Mouse (Mus musculus) brain, embryonic 14.5 days (tissue): Measurements from ENCODE around the gene Fam102b.

ENCODE experiments used
- CTCF ChIP-seq: fragments of 200-500 bp; IDR thresholded peaks from 2 replicates; pipeline ENCODE4 v1.5.1; 2012; ENCODE audit warnings: inconsistent platforms, mild to moderate bottlenecking, moderate library complexity, borderline replicate concordance; ENCODE audit not compliant: insufficient read depth, insufficient read length; ENCODE audit errors: extremely low read depth
- POLR2A ChIP-seq: fragments of 200-500 bp; IDR thresholded peaks from 2 replicates; pipeline ENCODE4 v1.6.1; 2012; ENCODE audit warnings: mild to moderate bottlenecking, inconsistent platforms, borderline replicate concordance; ENCODE audit not compliant: poor library complexity, insufficient read depth, insufficient read length, severe bottlenecking; ENCODE audit errors: extremely low read depth

DNA sequence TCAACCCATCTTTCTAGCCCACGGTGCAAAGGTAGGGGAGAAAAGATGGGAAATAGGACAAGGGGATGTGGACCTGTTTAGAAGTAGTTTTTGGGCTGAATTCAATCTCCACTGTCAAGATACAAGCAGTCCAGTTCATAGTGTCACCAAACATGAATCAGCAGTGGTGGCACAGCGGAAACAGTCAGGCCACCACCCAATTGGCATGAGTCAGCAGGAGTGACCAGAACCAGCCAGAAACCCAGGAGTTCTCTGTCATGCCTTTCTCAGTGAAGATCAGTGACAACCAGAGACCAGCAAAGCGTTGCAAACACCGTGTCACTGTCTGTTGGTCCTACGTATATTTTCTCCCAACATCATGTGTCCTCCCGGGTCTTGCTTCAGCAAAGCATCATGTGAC, 93.8 kb downstream of the Fam102b start:
- TF ChIP-seq POLR2A (no peak), CTCF (no peak)
